Mouse (Mus musculus): ENCODE data around the gene Cacfd1. TPM values are rescaled to one million over a fixed set of nuclear protein-coding genes. Genes with fewer than 3 reads are reported as not detected.
A peak's percentile ranks its signal among the peaks of the same experiment; 100 is the strongest.

Cacfd1 gene
- polyA plus RNA-seq, 1 experiment from 2014 or later: 90.7 TPM

DNA sequence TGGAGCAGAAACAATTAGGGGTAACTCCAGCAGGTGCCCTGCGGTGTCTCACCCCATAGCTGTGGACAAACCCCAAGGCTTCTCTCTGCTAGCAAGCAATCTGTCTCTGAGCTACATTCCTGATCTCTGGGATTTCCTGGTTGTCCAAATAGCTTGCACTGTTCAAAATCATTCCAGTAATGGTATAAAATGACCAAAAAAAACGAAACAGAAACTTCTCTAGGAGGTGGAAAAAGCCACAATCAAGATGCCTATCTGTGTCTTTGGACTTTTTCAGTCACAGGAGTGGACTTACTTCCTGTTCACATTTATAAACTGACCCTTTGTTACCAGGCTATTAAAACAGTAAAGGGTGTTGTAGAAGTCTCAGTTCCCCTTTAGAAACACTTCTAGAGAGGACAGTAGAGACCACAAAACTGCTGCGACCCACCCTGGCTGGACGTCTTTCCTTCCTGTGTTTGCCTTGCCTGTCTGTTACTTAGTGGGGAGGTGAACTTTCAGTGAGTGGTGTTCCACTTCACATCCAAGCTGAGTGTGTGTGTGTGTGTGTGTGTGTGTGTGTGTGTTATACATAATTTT lies 18.8 kb downstream of the Cacfd1 start:
- peak overlapping the region; percentile 50 for H3K4me3 ChIP-seq
- DNase-seq (ENCODE audit: low spot score): no peak

DNA sequence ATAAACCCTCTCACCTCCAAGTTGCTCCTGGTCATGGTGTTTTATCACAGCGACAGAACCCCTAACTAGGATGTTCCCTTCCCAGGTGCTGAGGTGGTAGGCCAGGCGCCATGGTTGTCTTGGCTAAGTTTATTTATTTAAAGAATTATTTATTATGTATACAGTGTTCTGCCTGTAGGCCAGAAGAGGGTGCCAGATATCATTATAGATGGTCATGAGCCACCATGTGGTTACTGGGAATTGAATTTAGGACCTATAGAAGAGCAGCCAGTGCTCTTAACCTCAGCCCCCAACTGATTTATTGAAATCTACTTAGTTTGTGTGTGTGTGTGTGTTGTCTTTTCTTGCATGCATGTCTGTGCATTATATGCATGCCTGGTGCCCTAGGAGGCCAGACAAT lies 22.6 kb downstream of the Cacfd1 start:
- no peak overlapping the region for H3K27ac ChIP-seq (replicated peaks)
- H3K4me1 ChIP-seq: peaks cover 11% of the 10 kb centered on the region
- no peak for DNase-seq (ENCODE audit: low spot score)
- H3K9me3 ChIP-seq (replicated peaks): no peaks in the 10 kb centered on the region
- no peaks in the 10 kb centered on the region for H3K36me3 ChIP-seq
- WGBS: 79% methylated on average over 2 of the region's 2 CpGs
- H3K4me3 ChIP-seq: no peak overlapping the region
- peaks cover 26% of the 10 kb centered on the region for H3K27me3 ChIP-seq (ENCODE audit: low read depth, poor library complexity, severe bottlenecking)

More for the DNA sequence above, 18.8 kb downstream of the Cacfd1 start:
- no peaks in the 10 kb centered on the region for H3K9me3 ChIP-seq (replicated peaks)
- H3K4me1 ChIP-seq: peaks cover 21% of the 10 kb centered on the region
- H3K27ac ChIP-seq (replicated peaks): peak overlapping the region; percentile 34; the same call in 1 of the 2 replicates
- no peaks in the 10 kb centered on the region for H3K36me3 ChIP-seq
- peaks cover 37% of the 10 kb centered on the region for H3K27me3 ChIP-seq (ENCODE audit: low read depth, poor library complexity, severe bottlenecking)
- 75% methylated on average over 4 of the region's 4 CpGs for WGBS

DNA sequence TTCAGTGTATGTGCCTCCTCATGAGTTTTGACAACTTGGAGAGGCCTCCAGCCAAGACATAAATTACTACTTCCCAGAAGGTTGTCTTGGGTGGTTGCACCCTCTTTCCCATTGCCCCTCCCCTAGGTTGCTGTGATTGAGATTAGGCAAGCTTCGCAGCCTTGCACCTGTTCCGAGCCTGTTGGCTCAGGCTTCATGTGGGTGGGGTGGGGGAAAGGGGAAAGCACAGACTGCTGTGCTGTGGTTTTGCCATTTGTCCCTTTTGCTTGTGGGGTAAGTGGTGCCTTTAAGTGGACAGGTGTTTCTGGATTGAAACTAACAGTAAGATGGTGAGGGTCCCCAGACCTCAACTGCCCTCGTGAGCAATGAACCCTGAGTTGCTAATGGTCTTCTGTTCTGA lies 26.3 kb downstream of the Cacfd1 start:
- no peak for DNase-seq (ENCODE audit: low spot score)
- H3K27me3 ChIP-seq (ENCODE audit: low read depth, poor library complexity, severe bottlenecking): no peaks in the 10 kb centered on the region; the same call in 1 of the 2 replicates
- H3K27ac ChIP-seq (replicated peaks): no peak overlapping the region
- 0 out of 2 replicates have a peak, but pooled peaks cover 4% of the 10 kb centered on the region for H3K4me1 ChIP-seq
- no peaks in the 10 kb centered on the region for H3K36me3 ChIP-seq
- H3K4me3 ChIP-seq: no peak overlapping the region
- H3K9me3 ChIP-seq (replicated peaks): no peaks in the 10 kb centered on the region
- 75% methylated on average over 3 of the region's 3 CpGs for WGBS

DNA sequence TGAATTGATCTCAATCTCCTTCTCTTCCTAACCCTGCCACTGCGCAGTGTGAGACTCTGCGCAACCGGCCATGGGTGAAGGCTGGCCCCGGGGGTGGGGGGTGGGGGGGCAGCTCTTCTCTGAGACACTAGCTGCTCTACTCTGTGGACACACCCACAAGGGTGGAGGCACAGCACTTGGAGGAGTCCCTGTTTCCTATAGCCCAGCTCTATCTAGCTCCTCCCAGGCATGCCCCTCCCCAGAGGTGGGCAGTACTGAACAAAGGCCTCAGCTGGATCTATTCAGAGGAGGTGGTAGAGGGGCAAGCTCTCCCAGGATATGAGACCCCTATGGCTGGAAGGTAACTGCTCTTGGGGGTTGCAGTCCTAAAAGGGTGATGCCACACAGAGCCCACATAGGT lies 27.3 kb downstream of the Cacfd1 start:
- H3K36me3 ChIP-seq: no peaks in the 10 kb centered on the region
- H3K9me3 ChIP-seq (replicated peaks): no peaks in the 10 kb centered on the region
- no peak overlapping the region for H3K4me3 ChIP-seq
- no peak overlapping the region; the same call in 1 of the 2 replicates for H3K27ac ChIP-seq (replicated peaks)
- DNase-seq (ENCODE audit: low spot score): no peak
- H3K4me1 ChIP-seq: 0 out of 2 replicates have a peak, but pooled peaks cover 4% of the 10 kb centered on the region
- WGBS: 55% methylated on average over 4 of the region's 4 CpGs
- H3K27me3 ChIP-seq (ENCODE audit: low read depth, poor library complexity, severe bottlenecking): peaks cover 9% of the 10 kb centered on the region

DNA sequence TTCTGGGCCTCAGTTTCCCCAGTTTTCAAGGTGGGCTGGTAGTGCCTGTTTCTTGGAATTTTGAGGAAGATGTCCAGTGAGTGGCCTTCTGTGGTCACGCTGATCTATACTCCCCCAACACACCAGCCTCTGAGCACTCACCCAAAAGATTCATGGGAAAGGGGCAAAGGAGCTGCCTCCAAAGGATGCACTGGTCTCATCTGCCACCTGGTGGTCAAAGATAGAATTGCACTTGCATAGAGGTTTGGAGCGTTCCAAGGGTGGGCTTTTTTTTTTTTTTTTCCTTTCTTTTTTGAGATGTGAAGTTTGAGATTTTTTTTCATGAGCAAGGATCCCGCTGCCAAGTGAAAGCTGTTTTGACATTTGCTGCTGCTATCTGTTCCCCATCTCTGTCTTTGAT lies 28.9 kb downstream of the Cacfd1 start:
- Histone ChIP-seq H3K36me3 (no peaks in the 10 kb centered on the region), H3K27ac (replicated peaks) (0 out of 2 replicates have a peak overlapping the region, but pooled peaks have one; percentile 13), H3K27me3 (ENCODE audit: low read depth, poor library complexity, severe bottlenecking) (peaks cover 19% of the 10 kb centered on the region), H3K4me3 (no peak overlapping the region), H3K9me3 (replicated peaks) (no peaks in the 10 kb centered on the region), H3K4me1 (0 out of 2 replicates have a peak, but pooled peaks cover 4% of the 10 kb centered on the region)
- DNase-seq (ENCODE audit: low spot score): peak; percentile 66
- WGBS: 5% methylated on average over 3 of the region's 3 CpGs

DNA sequence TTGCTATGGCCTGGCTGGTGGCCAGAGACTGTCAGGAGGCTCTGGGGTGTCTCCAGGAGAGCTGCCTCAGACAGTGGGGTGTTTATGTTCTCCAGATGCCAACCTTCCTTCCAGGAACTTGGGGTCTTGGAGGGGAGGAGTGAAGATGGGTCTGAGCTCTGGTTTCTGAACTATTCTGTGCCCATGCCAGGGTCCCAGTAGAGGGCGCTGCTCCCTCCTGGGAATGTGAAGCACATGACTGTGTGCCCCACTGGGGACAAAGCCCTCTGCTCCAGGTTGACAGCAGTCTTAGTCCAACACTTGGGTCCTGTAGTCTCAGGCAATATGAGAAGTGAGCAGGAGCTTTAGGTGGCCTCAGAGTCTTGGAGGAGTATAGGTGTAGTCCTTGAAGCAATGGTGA lies 29.6 kb downstream of the Cacfd1 start:
- DNase-seq (ENCODE audit: low spot score): no peak
- H3K27me3 ChIP-seq (ENCODE audit: low read depth, poor library complexity, severe bottlenecking): peaks cover 25% of the 10 kb centered on the region
- H3K9me3 ChIP-seq (replicated peaks): no peaks in the 10 kb centered on the region
- no peaks in the 10 kb centered on the region for H3K36me3 ChIP-seq
- no peak overlapping the region for H3K4me3 ChIP-seq
- H3K4me1 ChIP-seq: 0 out of 2 replicates have a peak, but pooled peaks cover 4% of the 10 kb centered on the region
- H3K27ac ChIP-seq (replicated peaks): no peak overlapping the region
- WGBS: 8% methylated on average over 1 of the region's 1 CpGs

DNA sequence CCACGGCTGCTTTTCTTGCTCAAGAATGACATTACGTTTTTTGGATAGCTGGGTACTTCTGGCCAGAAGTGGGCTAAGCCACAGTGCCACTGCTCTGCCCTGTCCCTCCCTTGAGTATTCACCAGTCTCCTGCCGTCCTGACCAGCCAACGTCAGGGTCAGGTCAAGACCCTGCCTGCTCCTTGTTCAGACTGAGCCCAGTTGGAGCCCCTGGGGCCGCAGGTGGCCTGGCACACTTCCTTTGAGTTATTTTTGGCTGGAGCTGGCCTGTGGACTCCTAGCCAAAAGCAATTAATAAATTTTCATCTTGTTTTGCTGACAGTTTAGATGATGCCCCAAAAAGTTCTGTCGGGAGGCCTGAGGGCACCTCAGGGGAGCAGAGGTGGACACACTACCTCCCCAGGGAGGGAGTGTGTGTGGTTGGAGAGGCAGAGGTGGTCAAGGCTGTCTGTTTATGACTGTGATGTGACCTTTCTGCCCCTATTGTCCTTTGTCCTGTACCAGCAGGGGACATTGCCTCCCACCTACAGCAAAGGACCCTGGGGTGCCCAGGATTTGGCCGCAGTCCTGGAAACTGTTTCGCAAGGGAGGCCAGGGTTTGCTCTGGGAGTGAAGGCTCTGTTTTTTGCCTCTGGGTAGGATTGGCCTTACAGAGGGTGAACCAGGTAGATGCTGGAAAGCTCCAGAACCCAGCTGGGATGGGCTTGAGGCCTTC lies 32.6 kb downstream of the Cacfd1 start:
- Histone ChIP-seq H3K9me3 (replicated peaks) (no peaks in the 10 kb centered on the region), H3K4me3 (no peak overlapping the region), H3K4me1 (0 out of 2 replicates have a peak, but pooled peaks cover 4% of the 10 kb centered on the region), H3K27me3 (ENCODE audit: low read depth, poor library complexity, severe bottlenecking) (peaks cover 55% of the 10 kb centered on the region), H3K27ac (replicated peaks) (no peak overlapping the region), H3K36me3 (no peaks in the 10 kb centered on the region)
- DNase-seq (ENCODE audit: low spot score): no peak
- 75% methylated on average over 8 of the region's 8 CpGs for WGBS

DNA sequence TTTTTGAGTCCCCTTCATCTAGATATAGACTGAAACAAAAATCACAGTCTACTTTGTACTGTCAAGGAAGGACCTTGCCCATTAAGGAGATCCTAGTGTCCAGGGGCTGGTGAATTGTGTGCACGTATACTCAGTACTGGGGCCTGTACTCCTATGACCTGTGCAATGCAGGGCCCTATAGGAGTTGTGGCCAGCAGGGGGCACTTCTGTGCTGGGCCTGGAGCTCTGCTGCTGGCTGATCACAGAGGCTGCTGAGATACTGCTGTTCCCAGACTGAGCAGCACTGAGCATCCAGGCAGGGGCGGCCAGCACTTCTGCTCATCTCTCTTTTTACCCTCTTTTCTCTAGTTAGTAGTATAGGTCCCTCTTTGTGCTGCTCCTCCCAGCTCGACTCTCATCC lies 33.7 kb downstream of the Cacfd1 start:
- DNase-seq (ENCODE audit: low spot score): peak; percentile 79
- Histone ChIP-seq H3K27me3 (ENCODE audit: low read depth, poor library complexity, severe bottlenecking) (peaks cover 67% of the 10 kb centered on the region), H3K36me3 (no peaks in the 10 kb centered on the region), H3K27ac (replicated peaks) (no peak overlapping the region), H3K4me1 (0 out of 2 replicates have a peak, but pooled peaks cover under 1% of the 10 kb centered on the region), H3K4me3 (no peak overlapping the region), H3K9me3 (replicated peaks) (no peaks in the 10 kb centered on the region)
- 30% methylated on average over 3 of the region's 3 CpGs for WGBS

DNA sequence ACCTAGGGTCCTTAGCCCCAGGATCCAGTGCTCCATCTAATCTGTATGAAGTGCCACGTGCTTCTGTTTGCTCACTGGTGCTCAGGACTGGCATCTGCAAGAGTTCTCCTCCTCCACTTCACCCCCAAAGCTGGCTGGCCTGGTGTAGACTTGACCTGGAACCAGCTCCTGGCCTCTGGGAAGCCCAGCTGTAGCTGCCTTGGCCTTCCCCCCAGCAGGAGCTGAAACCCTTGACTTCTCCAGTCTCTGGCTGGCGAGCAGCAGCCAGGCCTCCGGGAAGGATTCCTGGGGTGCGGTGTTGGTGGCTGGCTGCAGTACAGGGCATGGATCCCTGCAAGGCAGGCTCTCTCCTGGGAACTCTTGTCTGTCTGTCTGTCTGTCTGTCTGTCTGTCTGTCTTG lies 34.4 kb downstream of the Cacfd1 start:
- 80% methylated on average over 4 of the region's 4 CpGs for WGBS
- Histone ChIP-seq H3K27ac (replicated peaks) (no peak overlapping the region), H3K9me3 (replicated peaks) (no peaks in the 10 kb centered on the region), H3K4me3 (no peak overlapping the region), H3K36me3 (no peaks in the 10 kb centered on the region), H3K4me1 (peaks cover under 1% of the 10 kb centered on the region; the same call in 1 of the 2 replicates), H3K27me3 (ENCODE audit: low read depth, poor library complexity, severe bottlenecking) (peaks cover 74% of the 10 kb centered on the region)
- DNase-seq (ENCODE audit: low spot score): no peak

DNA sequence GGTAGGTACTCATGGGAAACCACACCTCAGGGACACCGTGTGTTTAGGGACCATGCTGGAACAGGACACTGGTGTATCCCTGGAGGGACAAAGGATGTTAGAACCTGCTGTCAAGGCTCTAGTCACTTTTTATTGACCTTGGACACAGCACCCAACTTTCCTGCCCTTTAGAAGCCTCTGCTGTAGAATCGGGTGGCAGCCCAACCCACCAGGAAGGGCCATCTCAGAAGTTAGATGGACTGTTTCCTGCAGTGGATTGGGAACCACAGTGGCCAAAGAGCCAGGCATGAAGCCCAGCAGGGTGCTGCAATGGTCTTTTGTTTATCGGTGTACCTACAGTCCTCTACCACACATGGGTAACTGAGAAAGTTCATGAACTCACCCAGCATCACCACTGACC lies 34.9 kb downstream of the Cacfd1 start:
- Histone ChIP-seq H3K27me3 (ENCODE audit: low read depth, poor library complexity, severe bottlenecking) (peaks cover 75% of the 10 kb centered on the region), H3K4me3 (no peak overlapping the region), H3K9me3 (replicated peaks) (no peaks in the 10 kb centered on the region), H3K36me3 (no peaks in the 10 kb centered on the region), H3K27ac (replicated peaks) (no peak overlapping the region), H3K4me1 (peaks cover 5% of the 10 kb centered on the region)
- WGBS: 79% methylated on average over 3 of the region's 3 CpGs
- DNase-seq (ENCODE audit: low spot score): no peak

DNA sequence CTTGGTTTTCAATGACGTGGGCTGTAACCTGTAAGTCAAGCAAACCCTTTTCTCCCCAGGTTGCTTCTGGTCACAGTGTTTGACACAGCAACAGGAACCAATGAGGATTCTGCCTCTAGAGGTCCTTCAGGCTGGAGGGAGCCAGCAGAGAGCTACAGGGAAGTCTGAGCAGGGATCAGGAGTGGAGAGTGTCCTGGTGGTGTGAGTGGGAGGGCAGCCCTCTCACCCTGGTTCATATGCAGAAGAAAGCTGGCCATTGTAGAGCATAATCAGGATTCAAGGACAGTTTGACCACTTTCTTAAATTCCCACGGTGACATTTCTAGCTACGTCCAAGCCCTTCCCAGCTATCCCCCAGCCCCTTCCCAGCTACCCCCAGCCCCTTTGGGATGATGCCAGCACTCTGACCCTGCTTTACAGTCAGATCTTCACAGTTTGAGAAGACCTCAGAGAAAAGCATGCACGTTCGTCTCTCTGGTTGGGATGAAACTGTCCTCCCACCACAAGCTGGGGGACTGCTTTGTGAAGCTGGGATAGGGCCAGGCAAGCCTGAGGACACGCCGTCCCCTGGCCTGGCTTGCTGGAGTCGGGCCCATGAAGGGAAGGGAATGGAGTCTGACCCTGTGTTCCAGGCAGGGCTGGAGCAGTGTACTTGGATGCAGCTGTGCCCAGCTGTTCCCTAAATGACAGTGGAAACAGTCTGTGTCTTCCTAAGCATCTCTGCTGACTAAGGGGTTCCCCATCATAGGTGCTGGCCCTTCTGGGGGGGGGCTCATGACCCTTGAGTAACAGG lies 36.4 kb downstream of the Cacfd1 start:
- Histone ChIP-seq H3K27ac (replicated peaks) (no peak overlapping the region), H3K4me3 (no peak overlapping the region), H3K36me3 (no peaks in the 10 kb centered on the region), H3K4me1 (peaks cover 8% of the 10 kb centered on the region), H3K27me3 (ENCODE audit: low read depth, poor library complexity, severe bottlenecking) (peaks cover 75% of the 10 kb centered on the region), H3K9me3 (replicated peaks) (no peaks in the 10 kb centered on the region)
- no peak for DNase-seq (ENCODE audit: low spot score)
- WGBS: 77% methylated on average over 8 of the region's 8 CpGs

DNA sequence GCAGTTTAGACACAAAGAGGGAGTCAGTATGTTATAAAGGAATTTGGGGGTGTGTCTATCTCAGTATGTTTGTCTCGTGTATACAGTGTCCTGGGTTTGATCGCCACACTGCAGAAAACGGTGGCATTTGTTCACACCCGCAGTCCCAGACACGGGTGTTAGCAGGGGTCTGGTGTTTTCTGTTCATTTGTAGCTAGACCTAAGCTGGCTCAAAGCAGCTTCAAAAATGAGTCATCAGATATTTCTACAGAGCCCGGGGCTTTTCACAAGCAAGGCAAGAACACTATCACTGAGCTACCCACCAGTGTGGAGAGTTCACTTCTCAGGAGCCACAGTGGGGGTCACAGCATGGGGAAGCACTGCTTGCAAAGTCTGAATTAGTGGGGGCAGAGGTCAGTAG lies 39.7 kb downstream of the Cacfd1 start:
- Histone ChIP-seq H3K27me3 (ENCODE audit: low read depth, poor library complexity, severe bottlenecking) (peaks cover 60% of the 10 kb centered on the region), H3K36me3 (no peaks in the 10 kb centered on the region), H3K4me3 (no peak overlapping the region), H3K27ac (replicated peaks) (no peak overlapping the region), H3K4me1 (peaks cover 8% of the 10 kb centered on the region), H3K9me3 (replicated peaks) (no peaks in the 10 kb centered on the region)
- WGBS: 43% methylated on average over 6 of the region's 6 CpGs
- no peak for DNase-seq (ENCODE audit: low spot score)
